Mouse (Mus musculus) limb, embryonic 11.5 days (tissue): ENCODE results near the gene Frmd7. TPM values are rescaled to one million over a fixed set of nuclear protein-coding genes. Genes with fewer than 3 reads are reported as not detected.

ENCODE experiments used
- ATAC-seq: fragments of 200-750 bp; cut with Nextera tagmentation; 2 replicates; pipeline ENCODE4 v1.8.0; 2017; ENCODE audit warnings: low read depth; ENCODE audit not compliant: insufficient number of reproducible peaks, low FRiP score, low TSS enrichment
- DNase-seq: peaks from one replicate; pipeline ENCODE4 v3.0.0-alpha.2; 2015; ENCODE audit warnings: low spot score
- H3K27ac ChIP-seq: fragments of 300-500 bp; sonication (generic); replicated peaks from 2 replicates; pipeline ENCODE4 v1.5.1; 2014; ENCODE audit warnings: low read depth, mild to moderate bottlenecking, low read length
- H3K27me3 ChIP-seq: fragments of 300-500 bp; sonication (generic); 2 replicates; pipeline ENCODE4 v1.6.1; 2014; ENCODE audit warnings: mild to moderate bottlenecking, low read length, mixed read lengths; ENCODE audit not compliant: control insufficient read depth, insufficient read depth
- H3K36me3 ChIP-seq: fragments of 300-500 bp; sonication (generic); 2 replicates; pipeline ENCODE4 v1.6.1; 2014; ENCODE audit warnings: mild to moderate bottlenecking, low read length, moderate library complexity, mixed read lengths; ENCODE audit not compliant: control insufficient read depth, insufficient read depth
- H3K4me1 ChIP-seq: fragments of 300-500 bp; sonication (generic); 2 replicates; pipeline ENCODE4 v1.6.1; 2014; ENCODE audit warnings: low read length, mixed read lengths; ENCODE audit not compliant: control insufficient read depth, insufficient read depth
- H3K4me2 ChIP-seq: fragments of 300-500 bp; sonication (generic); 2 replicates; pipeline ENCODE4 v1.6.1; 2014; ENCODE audit warnings: low read depth, mild to moderate bottlenecking, moderate library complexity; ENCODE audit not compliant: severe bottlenecking
- H3K4me3 ChIP-seq: fragments of 300-500 bp; sonication (generic); 2 replicates; pipeline ENCODE4 v1.5.1; 2014; ENCODE audit warnings: low read depth, low read length
- H3K9ac ChIP-seq: fragments of 300-500 bp; sonication (generic); 2 replicates; pipeline ENCODE4 v1.6.1; 2014; ENCODE audit warnings: mild to moderate bottlenecking, low read length
- H3K9me3 ChIP-seq: fragments of 300-500 bp; sonication (generic); 2 replicates; pipeline ENCODE4 v1.6.1; 2016; ENCODE audit warnings: low read length; ENCODE audit not compliant: control insufficient read depth
- WGBS: fragments of 180-500 bp; shearing (Covaris S2); extraction: QIAGEN DNeasy Blood & Tissue Kit; methylation state at CpG from one replicate; pipeline ENCODE4 v1.1.7; 2014; 5-methylcytosine and 5-hydroxymethylcytosine counted together
- polyA plus RNA-seq: library from polyadenylated mRNA; unstranded; fragments of >200 nt; fragmentation: Nextera tagmentation; extraction: Ambion mirVana; gene quantifications from 2 replicates; pipeline ENCODE4 v1.2.1, GENCODE M21; 2014

The Frmd7 gene
- polyA plus RNA-seq, 1 experiment from 2014 or later: 0.23 TPM

DNA sequence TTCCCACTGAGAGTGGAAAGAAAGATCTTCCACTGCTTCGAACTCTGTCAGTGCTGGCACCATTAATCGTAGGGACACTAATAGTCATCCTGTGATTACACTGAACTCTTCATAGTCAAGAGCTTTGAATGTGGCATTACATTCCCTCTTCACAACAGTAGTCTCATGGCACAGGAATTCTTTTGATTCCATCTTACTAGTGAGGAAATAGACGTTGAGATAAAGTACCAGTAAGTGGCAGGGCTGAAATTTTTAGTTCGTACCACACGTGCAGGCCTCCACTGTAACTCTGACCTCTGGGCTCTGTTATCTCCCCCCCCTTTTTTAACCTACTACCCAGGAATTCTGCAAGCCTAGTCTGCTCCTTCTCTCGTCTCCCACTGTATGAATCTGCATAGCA is 20.4 kb upstream of the Frmd7 start:
- no peak for ATAC-seq
- H3K27ac ChIP-seq: no peak overlapping the region
- no peaks in the 10 kb centered on the region for H3K27me3 ChIP-seq
- no peak for DNase-seq
- H3K36me3 ChIP-seq: no peaks in the 10 kb centered on the region
- no peak overlapping the region for H3K9ac ChIP-seq
- no peaks in the 10 kb centered on the region for H3K9me3 ChIP-seq
- no peak overlapping the region for H3K4me2 ChIP-seq
- H3K4me3 ChIP-seq: no peak overlapping the region
- no peaks in the 10 kb centered on the region for H3K4me1 ChIP-seq
- 63% methylated on average over 6 of the region's 6 CpGs for WGBS

DNA sequence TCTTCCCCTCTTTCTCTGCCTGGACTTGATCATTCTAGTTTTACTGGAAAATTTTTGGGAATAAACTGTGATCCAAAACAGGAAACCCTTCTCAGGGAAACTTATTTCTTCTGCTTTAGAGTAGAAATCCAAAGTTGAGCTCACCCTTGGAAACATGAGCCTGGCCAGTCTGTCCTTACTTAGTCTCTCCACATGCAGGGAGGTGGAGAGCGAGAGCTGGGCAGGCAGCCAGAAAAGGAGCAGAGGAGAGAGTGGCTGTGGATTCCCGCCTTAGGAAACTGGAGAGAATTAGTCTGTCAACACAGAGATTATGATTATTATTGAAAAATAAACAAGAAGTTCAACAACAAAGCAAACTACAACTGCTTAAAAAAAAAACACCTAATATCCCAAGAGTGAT is 6.1 kb upstream of the Frmd7 start:
- H3K9me3 ChIP-seq: no peaks in the 10 kb centered on the region
- ATAC-seq (no peak), DNase-seq (no peak)
- H3K27me3 ChIP-seq: no peaks in the 10 kb centered on the region
- H3K4me2 ChIP-seq: no peak overlapping the region
- 52% methylated on average over 2 of the region's 2 CpGs for WGBS
- H3K36me3 ChIP-seq: no peaks in the 10 kb centered on the region
- H3K27ac ChIP-seq: no peak overlapping the region
- no peak overlapping the region for H3K4me3 ChIP-seq
- H3K9ac ChIP-seq: no peak overlapping the region
- no peaks in the 10 kb centered on the region for H3K4me1 ChIP-seq

DNA sequence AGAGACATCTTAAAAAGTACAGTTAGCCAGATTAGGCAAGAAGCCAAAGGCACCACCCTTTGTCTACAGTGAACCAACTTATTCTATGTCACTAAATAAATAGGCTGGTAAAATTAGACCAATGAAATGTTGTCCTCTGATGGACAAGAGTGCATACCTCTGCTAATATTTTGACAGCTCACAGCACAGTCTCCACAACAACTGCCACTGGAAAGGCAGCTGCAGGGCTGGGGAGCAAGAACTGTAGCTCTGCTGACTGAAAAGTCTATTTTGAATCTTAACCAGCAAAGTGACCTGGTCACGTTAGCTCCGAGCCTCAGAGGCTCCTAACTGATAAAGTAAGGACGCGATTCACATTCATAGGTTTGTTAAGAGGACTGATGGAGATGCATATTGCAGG is 5.6 kb upstream of the Frmd7 start:
- H3K4me3 ChIP-seq: no peak overlapping the region

DNA sequence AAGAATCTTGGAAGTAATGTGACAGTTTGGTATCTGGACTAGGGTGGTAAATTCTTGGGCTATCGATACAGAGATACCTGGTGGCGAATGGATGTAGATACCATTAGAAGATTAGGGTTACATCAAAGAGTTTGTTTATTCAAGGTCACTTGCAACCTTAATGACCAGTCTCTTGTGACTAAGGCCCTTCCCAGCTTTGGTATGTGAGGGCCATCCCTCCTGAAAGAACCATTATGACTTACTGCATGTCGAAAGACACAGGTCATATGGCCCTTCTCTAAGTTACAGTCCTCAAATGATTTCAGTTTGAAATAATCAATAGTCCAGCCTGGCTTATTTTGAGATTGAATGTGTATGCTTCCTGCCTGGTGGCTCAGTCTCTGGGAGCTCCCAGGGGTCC is 5.4 kb downstream of the Frmd7 start:
- Histone ChIP-seq H3K27me3 (no peaks in the 10 kb centered on the region), H3K4me1 (no peaks in the 10 kb centered on the region), H3K4me2 (no peak overlapping the region), H3K9ac (no peak overlapping the region), H3K36me3 (no peaks in the 10 kb centered on the region), H3K4me3 (no peak overlapping the region), H3K27ac (no peak overlapping the region), H3K9me3 (no peaks in the 10 kb centered on the region)
- WGBS: 82% methylated on average over 3 of the region's 3 CpGs
- ATAC-seq (no peak), DNase-seq (no peak)

More for the DNA sequence above, 5.6 kb upstream of the Frmd7 start:
- H3K4me2 ChIP-seq: no peak overlapping the region
- H3K36me3 ChIP-seq: no peaks in the 10 kb centered on the region
- ATAC-seq (no peak), DNase-seq (no peak)
- H3K9ac ChIP-seq: no peak overlapping the region
- WGBS: 80% methylated on average over 4 of the region's 4 CpGs
- H3K27ac ChIP-seq: no peak overlapping the region
- no peaks in the 10 kb centered on the region for H3K9me3 ChIP-seq
- H3K27me3 ChIP-seq: no peaks in the 10 kb centered on the region
- H3K4me1 ChIP-seq: no peaks in the 10 kb centered on the region

DNA sequence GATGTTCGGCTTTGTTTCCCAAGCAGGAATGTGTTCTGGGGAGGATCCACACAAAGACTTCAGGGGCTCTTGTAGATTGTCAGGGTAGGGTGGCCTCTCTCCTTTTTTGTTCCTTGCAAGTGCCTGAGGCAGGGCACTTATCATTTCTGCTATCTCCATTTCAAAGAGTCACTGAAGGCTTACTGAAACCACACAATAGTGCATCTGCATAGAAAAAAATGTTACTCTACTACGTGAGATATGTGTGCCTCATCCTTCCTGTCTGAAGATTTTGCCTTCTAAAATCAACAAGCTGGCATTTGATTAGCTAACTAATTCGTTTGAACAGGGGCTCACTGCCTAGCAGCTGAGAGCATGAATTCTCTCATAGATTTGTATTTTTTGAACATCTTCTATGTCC is 12.2 kb downstream of the Frmd7 start:
- ATAC-seq (no peak), DNase-seq (no peak)
- H3K27ac ChIP-seq: no peak overlapping the region
- no peaks in the 10 kb centered on the region for H3K36me3 ChIP-seq
- WGBS: 64% methylated on average over 3 of the region's 3 CpGs
- no peak overlapping the region for H3K4me2 ChIP-seq
- H3K27me3 ChIP-seq: no peaks in the 10 kb centered on the region
- no peaks in the 10 kb centered on the region for H3K4me1 ChIP-seq
- H3K9ac ChIP-seq: no peak overlapping the region
- H3K4me3 ChIP-seq: no peak overlapping the region
- H3K9me3 ChIP-seq: no peaks in the 10 kb centered on the region

DNA sequence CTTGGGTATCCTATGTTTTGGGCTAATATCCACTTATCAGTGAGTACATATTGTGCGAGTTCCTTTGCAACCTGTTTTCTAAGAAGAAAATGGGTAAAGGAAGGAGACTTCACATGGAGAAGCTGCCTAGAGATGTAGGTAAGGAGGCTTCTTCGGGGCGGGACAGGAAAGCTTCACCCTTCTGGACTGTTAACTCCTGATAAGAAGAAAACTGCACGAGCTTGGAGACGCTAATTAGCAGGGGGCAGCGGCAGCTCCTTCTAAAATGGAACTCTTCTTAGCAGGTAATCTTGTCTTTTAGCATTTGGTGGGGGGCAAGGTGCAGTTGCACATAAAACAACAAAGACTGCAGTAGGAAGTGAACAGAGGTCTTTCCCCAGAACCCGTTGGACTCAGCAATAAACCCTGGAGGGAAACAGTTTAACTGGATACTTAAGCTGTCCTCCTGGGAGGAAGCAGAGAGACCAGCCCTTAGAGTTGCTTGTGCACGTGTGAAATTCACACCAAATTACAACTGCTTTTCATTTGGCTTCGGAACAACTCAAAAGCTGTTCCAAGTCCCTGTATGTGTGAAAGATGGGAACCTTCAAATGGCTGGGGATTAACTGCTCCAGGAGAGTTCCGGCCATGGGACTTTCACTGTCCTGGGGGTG is 15.5 kb downstream of the Frmd7 start:
- H3K4me1 ChIP-seq: no peaks in the 10 kb centered on the region
- no peak overlapping the region for H3K4me3 ChIP-seq
- DNase-seq: no peak

DNA sequence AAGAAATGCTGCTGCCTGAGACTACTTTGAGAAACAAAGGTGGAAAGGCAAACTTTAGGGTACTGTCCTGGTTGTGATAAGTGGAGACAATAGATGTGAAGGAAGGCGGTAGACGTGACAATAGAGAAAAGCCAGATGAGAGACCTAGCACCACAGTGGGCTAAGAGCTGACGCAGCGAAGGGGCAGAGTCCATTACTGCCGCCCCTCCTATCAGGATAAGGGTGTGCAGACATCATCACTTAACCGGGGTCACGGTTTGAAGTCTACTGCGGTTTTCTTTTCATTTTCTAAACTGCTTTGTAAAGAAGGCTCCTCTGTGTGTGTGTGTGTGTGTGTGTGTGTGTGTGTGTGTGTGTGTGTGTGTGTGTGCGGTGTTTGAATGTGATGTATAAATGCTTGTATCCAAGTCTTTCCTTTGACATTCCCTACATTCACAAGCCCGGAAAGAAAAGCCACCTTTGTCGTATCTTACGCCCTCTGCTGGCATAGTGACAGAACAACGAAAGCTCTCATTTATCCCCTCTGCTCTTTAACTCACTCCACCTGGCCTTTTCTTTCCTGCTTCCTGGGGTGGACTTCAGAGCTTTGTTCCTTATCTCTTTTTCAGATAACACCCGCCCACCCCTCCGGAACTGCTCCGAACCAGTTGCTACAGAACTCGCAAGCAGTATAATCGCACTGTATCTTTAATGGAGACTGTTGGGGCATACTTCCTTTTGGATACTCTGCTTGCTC is 17.7 kb downstream of the Frmd7 start:
- Histone ChIP-seq H3K9me3 (no peaks in the 10 kb centered on the region), H3K36me3 (no peaks in the 10 kb centered on the region), H3K27me3 (no peaks in the 10 kb centered on the region), H3K4me3 (no peak overlapping the region), H3K9ac (no peak overlapping the region), H3K4me1 (no peaks in the 10 kb centered on the region), H3K27ac (no peak overlapping the region), H3K4me2 (no peak overlapping the region)
- DNase-seq (no peak), ATAC-seq (no peak)
- 54% methylated on average over 17 of the region's 18 CpGs for WGBS

More for the DNA sequence above, 15.5 kb downstream of the Frmd7 start:
- no peak overlapping the region for H3K9ac ChIP-seq
- H3K9me3 ChIP-seq: no peaks in the 10 kb centered on the region
- no peak for ATAC-seq
- H3K27ac ChIP-seq: no peak overlapping the region
- 42% methylated on average over 10 of the region's 10 CpGs for WGBS
- no peak overlapping the region for H3K4me2 ChIP-seq
- no peaks in the 10 kb centered on the region for H3K27me3 ChIP-seq
- H3K36me3 ChIP-seq: no peaks in the 10 kb centered on the region

DNA sequence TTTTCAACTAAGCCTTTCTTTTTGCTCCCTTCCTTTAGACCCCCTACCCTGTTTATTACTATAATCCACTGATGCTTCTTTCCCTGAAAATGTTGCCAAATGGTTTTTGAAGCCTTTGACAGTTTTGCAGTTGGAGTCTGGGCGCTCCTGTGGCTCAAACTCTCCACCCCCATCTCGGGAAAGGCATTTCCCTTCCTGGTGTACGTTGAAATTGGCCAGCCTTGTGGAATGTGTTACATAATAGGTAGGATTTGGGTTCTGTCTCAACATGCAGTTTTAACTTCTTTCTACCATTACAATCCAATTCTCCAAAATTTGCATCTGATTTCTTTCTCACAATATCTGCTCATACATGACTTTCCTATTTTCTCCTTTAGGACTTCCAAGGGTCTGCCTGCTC is 23.8 kb downstream of the Frmd7 start:
- Histone ChIP-seq H3K4me3 (no peak overlapping the region), H3K36me3 (no peaks in the 10 kb centered on the region), H3K27ac (no peak overlapping the region), H3K4me1 (peaks cover 2% of the 10 kb centered on the region; the same call in 1 of the 2 replicates), H3K9ac (no peak overlapping the region), H3K27me3 (no peaks in the 10 kb centered on the region), H3K4me2 (no peak overlapping the region), H3K9me3 (no peaks in the 10 kb centered on the region)
- DNase-seq (no peak), ATAC-seq (no peak)
- 38% methylated on average over 3 of the region's 3 CpGs for WGBS
